Mouse (Mus musculus) heart, postnatal 36 days (tissue): ENCODE data around the gene Rad9b. TPM values are rescaled to one million over a fixed set of nuclear protein-coding genes. Genes with fewer than 3 reads are reported as not detected.

Source experiments
- DNase-seq, 2 experiments: peaks; one replicate each; pipeline ENCODE4 v3.0.0; 2021 to 2022
- intact Hi-C: fragments of 180-260 bp; cut with DNase I; formaldehyde crosslinking; loops from one replicate; pipeline ENCODE4 v1.15.1; 2025
- total RNA-seq, 2 experiments: library from RNA; stranded (reverse); gene quantifications; 2 replicates each; pipeline ENCODE4 v1.2.3; 2021

Gene Rad9b
- total RNA-seq, 2 experiments from 2014 or later, result 0.57 to 0.94 TPM

GRCm38 (mm10) chr5:122318100-122318499 is 35.9 kb downstream of the Rad9b start:
- intact Hi-C loops, result loop anchor here (2.0 kb wide), 1 partner anchor 49 kb away; no protein-coding TSS in a partner anchor
- peak in 1 of 2 experiments; percentile 34 for DNase-seq

- intact Hi-C loops, result loop anchor here (2.0 kb wide), 1 partner anchor 49 kb away; no protein-coding TSS in a partner anchor
- DNase-seq, result peak in 1 of 2 experiments; percentile 38
Observed at GRCm38 (mm10) chr5:122317329-122318045, 36.5 kb downstream of the Rad9b start.

DNA sequence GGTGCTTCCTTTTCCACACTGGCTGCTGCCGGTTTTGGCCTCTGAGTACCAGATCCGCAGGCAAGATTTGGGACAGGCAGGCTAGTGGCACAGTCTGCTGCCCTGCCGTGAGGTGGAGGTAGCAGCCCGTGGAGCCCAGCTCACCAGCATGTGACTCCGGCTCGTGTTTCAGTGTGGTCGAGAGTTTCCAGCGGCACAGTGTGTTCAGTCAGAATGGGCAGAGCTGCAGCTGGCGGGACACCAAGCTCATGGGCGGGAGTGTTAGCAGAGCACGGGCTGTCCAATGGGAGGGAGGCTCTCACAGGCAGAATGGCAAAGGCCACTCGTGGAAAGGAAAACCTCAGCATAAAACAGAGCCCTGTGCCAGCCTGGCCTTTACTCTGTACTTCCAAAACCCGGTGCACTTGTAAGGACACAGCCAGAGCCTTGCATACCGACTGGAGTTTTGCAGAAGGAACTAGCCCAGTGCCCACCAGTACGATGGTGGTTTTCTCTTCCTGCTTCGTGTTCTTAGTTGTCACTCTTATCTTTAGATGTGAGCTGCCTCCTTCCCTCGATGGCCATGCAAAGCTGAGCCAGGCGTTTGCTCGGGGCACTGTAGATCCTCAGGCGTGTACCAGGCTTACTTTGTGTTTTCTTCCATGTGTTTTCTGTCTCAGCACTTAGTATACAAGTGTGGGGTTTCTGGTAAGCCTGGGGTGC is 38.9 kb downstream of the Rad9b start:
- intact Hi-C loops, result no loop called here
- DNase-seq, result peak; percentile 89 to 90

- no peak for DNase-seq
- intact Hi-C loops, result no loop called here
Observed at GRCm38 (mm10) chr5:122312942-122313684, 40.9 kb downstream of the Rad9b start.

- DNase-seq, result no peak
- intact Hi-C loops, result no loop called here
Observed at GRCm38 (mm10) chr5:122312346-122312745, 41.7 kb downstream of the Rad9b start.

DNA sequence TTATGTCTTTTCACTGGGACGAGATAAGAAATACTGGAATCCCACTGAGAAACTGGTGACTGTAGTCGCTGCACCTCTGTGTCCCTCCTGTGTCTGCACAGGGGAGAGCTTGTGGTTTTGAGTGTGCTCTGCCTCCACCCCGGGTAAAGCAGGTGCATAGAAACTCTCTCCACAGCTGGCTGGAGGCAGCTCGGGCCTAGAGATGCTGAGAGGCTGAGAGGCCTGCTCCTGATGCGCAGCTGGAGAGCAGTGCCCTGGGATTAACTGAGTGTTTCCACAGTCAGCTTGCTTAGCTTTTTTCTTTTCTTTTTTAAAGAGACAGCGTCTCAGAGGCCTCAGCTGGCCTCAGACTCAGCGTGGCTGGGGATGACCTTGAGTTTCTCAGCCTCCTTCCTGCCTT is 42.3 kb downstream of the Rad9b start:
- intact Hi-C loops, result no loop called here
- no peak for DNase-seq

GRCm38 (mm10) chr5:122310699-122311098 is 43.3 kb downstream of the Rad9b start:
- no peak for DNase-seq
- intact Hi-C loops, result no loop called here

GRCm38 (mm10) chr5:122306536-122306935 is 47.5 kb downstream of the Rad9b start:
- intact Hi-C loops, result no loop called here

DNA sequence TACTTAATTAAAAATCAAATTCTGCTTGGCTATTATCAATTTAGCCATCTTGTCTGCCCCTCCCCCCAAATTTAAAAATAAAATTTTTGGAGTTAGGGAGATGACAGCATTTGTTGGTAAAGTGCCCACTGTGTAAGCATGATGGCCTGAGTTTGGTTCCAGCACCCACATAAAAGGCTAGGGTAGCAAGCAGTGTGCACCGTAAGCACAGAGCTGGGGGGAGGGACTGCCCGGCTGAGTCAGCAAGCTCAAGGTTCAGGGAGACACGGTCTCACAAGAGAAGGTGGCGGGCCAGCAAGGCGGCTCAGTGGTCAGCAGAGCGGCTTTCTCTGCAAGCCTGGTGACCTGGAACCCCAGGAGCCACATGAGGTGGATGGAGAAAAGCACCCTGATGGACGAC is 48.6 kb downstream of the Rad9b start:
- intact Hi-C loops, result no loop called here
- DNase-seq, result no peak

More at GRCm38 (mm10) chr5:122306536-122306935, 47.5 kb downstream of the Rad9b start:
- no peak for DNase-seq

GRCm38 (mm10) chr5:122304541-122304940 is 49.5 kb downstream of the Rad9b start:
- no peak for DNase-seq
- intact Hi-C loops, result no loop called here

DNA sequence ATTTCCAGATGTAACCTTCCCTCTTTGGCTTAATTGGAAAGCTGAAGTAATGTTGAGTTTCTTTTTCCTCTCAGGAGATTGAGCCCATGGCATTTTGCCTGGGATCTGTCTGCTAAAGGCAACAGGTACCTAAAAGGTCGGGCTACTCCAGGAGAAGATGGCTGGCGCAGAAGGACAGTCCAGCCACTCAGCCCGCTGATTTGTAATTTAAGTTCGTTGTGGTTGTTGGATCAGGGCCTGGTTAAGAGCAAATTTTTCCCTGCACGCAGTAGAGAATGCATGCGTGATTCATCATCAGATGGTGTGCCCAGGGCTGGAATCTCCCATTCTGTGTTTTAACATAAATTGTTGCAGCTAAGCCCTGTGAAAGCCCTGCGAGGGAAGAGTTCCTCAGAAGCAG is 50.1 kb downstream of the Rad9b start:
- DNase-seq, result no peak
- intact Hi-C loops, result loop anchor here (2.0 kb wide), 1 partner anchor 17 kb away; no protein-coding TSS in a partner anchor

DNA sequence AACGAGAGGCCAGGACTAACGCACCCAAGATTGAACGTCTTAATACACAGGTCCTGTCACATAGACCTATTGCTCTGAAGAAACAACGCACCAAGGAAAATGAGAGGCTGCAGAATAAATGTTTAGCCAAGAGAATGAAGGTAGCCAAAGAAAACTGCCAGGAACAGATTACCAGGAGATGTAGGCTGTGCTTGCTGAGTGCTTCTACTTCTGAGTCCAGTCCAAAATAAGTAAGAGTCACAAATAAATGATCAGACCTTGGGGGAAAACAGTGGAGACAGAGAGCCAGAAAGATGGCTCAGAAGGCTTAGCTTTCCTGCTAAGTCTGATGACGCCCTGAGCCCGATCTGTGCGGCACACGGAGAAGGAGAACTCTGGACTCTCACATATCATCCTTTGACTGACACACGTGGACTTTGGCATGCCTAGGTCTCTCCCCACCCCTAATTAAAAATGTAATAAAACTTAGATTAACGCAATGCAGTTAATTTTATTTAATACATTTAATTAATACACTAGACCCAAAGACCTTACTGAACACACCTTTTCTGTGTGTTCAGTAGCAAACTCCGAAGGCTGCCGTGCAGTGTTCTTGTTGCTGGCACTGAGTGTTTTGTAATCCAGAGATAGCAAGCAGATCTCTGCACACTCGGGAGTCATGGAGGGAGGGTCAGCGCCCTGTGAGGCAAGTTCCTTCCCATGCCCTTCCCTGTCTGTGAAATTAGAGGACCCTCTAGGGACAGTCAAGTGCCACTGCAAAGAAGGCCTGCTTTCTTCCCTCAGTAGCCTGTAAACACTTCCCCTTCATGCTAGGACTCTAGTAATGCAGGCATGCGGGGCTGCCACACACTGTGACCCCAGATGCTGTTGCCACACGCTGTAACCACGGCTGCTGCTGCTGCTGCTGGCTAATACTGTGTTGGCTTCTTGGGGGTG is 51.0 kb downstream of the Rad9b start:
- no peak for DNase-seq

GRCm38 (mm10) chr5:122300071-122300518 is 53.9 kb downstream of the Rad9b start:
- intact Hi-C loops, result no loop called here
- peak in 1 of 2 experiments; percentile 28 for DNase-seq

More for the DNA sequence above, 51.0 kb downstream of the Rad9b start:
- intact Hi-C loops, result loop anchor here (2.0 kb wide), 1 partner anchor 16 kb away; no protein-coding TSS in a partner anchor

- intact Hi-C loops, result no loop called here
- DNase-seq, result no peak
Observed at GRCm38 (mm10) chr5:122295113-122295935, 58.7 kb downstream of the Rad9b start.

- DNase-seq, result no peak
- intact Hi-C loops, result no loop called here
Observed at GRCm38 (mm10) chr5:122294219-122294735, 59.8 kb downstream of the Rad9b start.

DNA sequence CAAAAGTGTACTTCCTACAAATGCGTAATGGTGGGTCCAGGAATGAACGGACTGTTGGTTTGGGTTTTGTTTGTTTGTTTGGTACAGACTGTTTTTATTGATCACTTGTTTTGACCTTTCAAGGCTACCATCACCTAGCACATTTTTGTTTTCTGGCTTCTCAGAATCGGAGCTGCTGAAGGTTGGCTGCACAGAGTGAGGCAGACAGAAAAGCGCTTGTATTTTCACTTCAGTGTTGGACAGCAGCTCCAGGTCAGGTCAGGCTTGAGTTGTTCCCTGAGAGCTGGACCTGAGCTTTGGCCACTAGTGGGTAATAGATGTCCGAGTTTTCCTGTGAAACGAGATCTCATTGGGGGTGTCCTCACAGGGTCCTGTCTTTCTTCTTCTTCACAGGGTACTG is 60.9 kb downstream of the Rad9b start:
- no peak for DNase-seq

DNA sequence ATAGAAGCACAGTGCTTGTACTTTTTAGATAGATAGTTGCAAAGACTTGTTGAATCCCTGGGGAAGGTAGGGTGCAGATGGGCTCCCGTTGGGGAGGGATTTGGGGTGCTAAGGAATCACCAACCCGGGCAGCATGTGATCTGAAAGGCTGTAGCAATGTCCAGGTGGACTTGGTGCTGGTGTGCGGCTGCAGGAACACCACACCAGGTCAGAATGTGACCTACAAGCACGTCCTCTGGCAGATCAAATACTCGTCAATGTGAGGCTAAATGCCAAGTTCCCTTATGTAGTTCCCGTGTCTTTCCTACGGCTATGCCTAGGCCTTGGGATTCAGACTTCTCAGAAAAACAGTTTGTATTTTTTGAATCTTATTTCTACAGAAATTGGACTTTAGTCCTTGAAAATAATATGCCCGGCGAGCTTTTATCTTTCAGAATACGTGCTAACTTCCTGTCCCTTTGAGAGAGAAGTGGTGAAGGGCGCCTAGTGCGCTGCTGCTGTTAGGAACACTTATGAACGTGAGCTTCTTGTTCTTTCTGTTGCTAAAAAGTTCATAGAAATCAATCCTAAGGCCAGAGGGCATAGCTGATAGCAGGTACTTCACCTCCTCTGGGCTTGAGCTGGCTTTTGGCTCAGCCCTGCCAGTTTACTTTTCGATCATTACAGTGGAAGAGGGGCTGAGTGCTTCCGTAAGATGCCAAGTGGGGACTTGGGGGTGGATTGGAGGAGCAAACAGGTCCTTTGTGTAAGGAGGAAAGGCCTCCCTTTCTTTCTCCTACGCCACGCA is 62.3 kb downstream of the Rad9b start:
- DNase-seq, result no peak
- intact Hi-C loops, result no loop called here

More for the DNA sequence above, 60.9 kb downstream of the Rad9b start:
- intact Hi-C loops, result no loop called here

- intact Hi-C loops, result no loop called here
- DNase-seq, result no peak
Observed at GRCm38 (mm10) chr5:122291149-122291548, 62.9 kb downstream of the Rad9b start.
